Mouse (Mus musculus) liver, embryonic 11.5 days (tissue): ENCODE measurements at regions not wholly inside any gene's neighbourhood (a gene's known extent, or its start where the extent isn't known, plus 50 kb on each side); places are given as distances from the start of the nearest gene placed in this dataset.

Experiments
- ATAC-seq: fragments of 200-750 bp; cut with Nextera tagmentation; replicated peaks from 2 replicates; pipeline ENCODE4 v1.8.0; 2017; ENCODE audit warnings: moderate number of reproducible peaks, mild to moderate bottlenecking, moderate TSS enrichment, moderate library complexity; ENCODE audit not compliant: low FRiP score
- DNase-seq: peaks from one replicate; pipeline ENCODE4 v3.0.0-alpha.2; 2017; ENCODE audit warnings: low spot score
- H3K27ac ChIP-seq: fragments of 300-500 bp; sonication (generic); 2 replicates; pipeline ENCODE4 v1.5.1; 2014; ENCODE audit warnings: mild to moderate bottlenecking, low read depth, low read length, control low read depth
- H3K27me3 ChIP-seq: fragments of 300-500 bp; sonication (generic); replicated peaks from 2 replicates; pipeline ENCODE4 v1.6.1; 2014; ENCODE audit warnings: low read length, mixed read lengths; ENCODE audit not compliant: control insufficient read depth, insufficient read depth
- H3K36me3 ChIP-seq: fragments of 300-500 bp; sonication (generic); 2 replicates; pipeline ENCODE4 v1.6.1; 2014; ENCODE audit warnings: mild to moderate bottlenecking, low read length, moderate library complexity, mixed read lengths; ENCODE audit not compliant: control insufficient read depth, insufficient read depth
- H3K4me1 ChIP-seq: fragments of 300-500 bp; sonication (generic); replicated peaks from 2 replicates; pipeline ENCODE4 v1.6.1; 2014; ENCODE audit warnings: low read length, mixed read lengths; ENCODE audit not compliant: control insufficient read depth, insufficient read depth
- H3K4me2 ChIP-seq: fragments of 300-500 bp; sonication (generic); 2 replicates; pipeline ENCODE4 v1.6.1; 2014; ENCODE audit warnings: mild to moderate bottlenecking, control low read depth, moderate library complexity
- H3K4me3 ChIP-seq: fragments of 300-500 bp; sonication (generic); 2 replicates; pipeline ENCODE4 v1.5.1; 2014; ENCODE audit warnings: low read depth, low read length, control low read depth
- H3K9ac ChIP-seq: fragments of 300-500 bp; sonication (generic); 2 replicates; pipeline ENCODE4 v1.6.1; 2014; ENCODE audit warnings: low read depth, low read length, control low read depth
- H3K9me3 ChIP-seq: fragments of 300-500 bp; sonication (generic); 2 replicates; pipeline ENCODE4 v1.6.1; 2016; ENCODE audit warnings: low read length, inconsistent platforms, mixed read lengths; ENCODE audit not compliant: control insufficient read depth
- WGBS: fragments of 180-500 bp; shearing (Covaris S2); extraction: QIAGEN DNeasy Blood & Tissue Kit; methylation state at CpG from one replicate; pipeline ENCODE4 v1.1.7; 2014; 5-methylcytosine and 5-hydroxymethylcytosine counted together

GRCm38 (mm10) chr3:134014805-134015204 lies 221.5 kb upstream of the Cxxc4 start:
- Histone ChIP-seq H3K4me3 (no peak overlapping the region), H3K9ac (no peak overlapping the region), H3K9me3 (no peaks in the 10 kb centered on the region), H3K27me3 (no peaks in the 10 kb centered on the region), H3K4me1 (no peaks in the 10 kb centered on the region), H3K4me2 (no peak overlapping the region), H3K36me3 (no peaks in the 10 kb centered on the region), H3K27ac (no peak overlapping the region)
- no peak for ATAC-seq
- WGBS = 62% methylated on average over 2 of the region's 2 CpGs
- no peak for DNase-seq

GRCm38 (mm10) chr3:134015412-134015811 lies 220.9 kb upstream of the Cxxc4 start:
- no peak for ATAC-seq
- Histone ChIP-seq H3K4me1 (no peaks in the 10 kb centered on the region), H3K4me3 (no peak overlapping the region), H3K9me3 (no peaks in the 10 kb centered on the region), H3K27ac (no peak overlapping the region), H3K27me3 (no peaks in the 10 kb centered on the region), H3K36me3 (no peaks in the 10 kb centered on the region), H3K9ac (no peak overlapping the region), H3K4me2 (no peak overlapping the region)
- DNase-seq = no peak
- 83% methylated on average over 3 of the region's 3 CpGs for WGBS

GRCm38 (mm10) chr3:134033862-134034261 lies 202.4 kb upstream of the Cxxc4 start:
- Histone ChIP-seq H3K4me3 (no peak overlapping the region), H3K27me3 (no peaks in the 10 kb centered on the region), H3K4me1 (no peaks in the 10 kb centered on the region), H3K36me3 (no peaks in the 10 kb centered on the region), H3K9ac (no peak overlapping the region), H3K4me2 (no peak overlapping the region), H3K9me3 (no peaks in the 10 kb centered on the region), H3K27ac (no peak overlapping the region)
- 72% methylated on average over 5 of the region's 5 CpGs for WGBS
- DNase-seq (no peak), ATAC-seq (no peak)

- DNase-seq (no peak), ATAC-seq (no peak)
- Histone ChIP-seq H3K9me3 (no peaks in the 10 kb centered on the region), H3K4me3 (no peak overlapping the region), H3K27ac (no peak overlapping the region), H3K4me2 (no peak overlapping the region), H3K9ac (no peak overlapping the region), H3K27me3 (no peaks in the 10 kb centered on the region), H3K4me1 (no peaks in the 10 kb centered on the region), H3K36me3 (no peaks in the 10 kb centered on the region)
- WGBS = 81% methylated on average over 6 of the region's 6 CpGs
Observed at GRCm38 (mm10) chr3:134036310-134036934, 199.9 kb upstream of the Cxxc4 start.

- Histone ChIP-seq H3K9ac (no peak overlapping the region), H3K27me3 (no peaks in the 10 kb centered on the region), H3K4me2 (no peak overlapping the region), H3K9me3 (no peaks in the 10 kb centered on the region), H3K36me3 (no peaks in the 10 kb centered on the region), H3K4me3 (no peak overlapping the region), H3K4me1 (no peaks in the 10 kb centered on the region), H3K27ac (no peak overlapping the region)
- ATAC-seq = no peak
- no peak for DNase-seq
Observed at GRCm38 (mm10) chr3:134050649-134051048, 185.6 kb upstream of the Cxxc4 start.

- DNase-seq = no peak
- Histone ChIP-seq H3K4me2 (no peak overlapping the region), H3K4me3 (no peak overlapping the region), H3K9me3 (no peaks in the 10 kb centered on the region), H3K36me3 (no peaks in the 10 kb centered on the region), H3K27ac (no peak overlapping the region), H3K9ac (no peak overlapping the region), H3K4me1 (no peaks in the 10 kb centered on the region), H3K27me3 (no peaks in the 10 kb centered on the region)
- WGBS = 74% methylated on average over 1 of the region's 1 CpGs
- ATAC-seq = no peak
Observed at GRCm38 (mm10) chr3:134082461-134082860, 153.8 kb upstream of the Cxxc4 start.

- Histone ChIP-seq H3K4me2 (no peak overlapping the region), H3K36me3 (no peaks in the 10 kb centered on the region), H3K9ac (no peak overlapping the region), H3K9me3 (no peaks in the 10 kb centered on the region), H3K27ac (no peak overlapping the region), H3K4me3 (no peak overlapping the region), H3K27me3 (no peaks in the 10 kb centered on the region), H3K4me1 (no peaks in the 10 kb centered on the region)
- no peak for DNase-seq
- no peak for ATAC-seq
- 64% methylated on average over 3 of the region's 3 CpGs for WGBS
Observed at GRCm38 (mm10) chr3:134099471-134100125, 136.7 kb upstream of the Cxxc4 start.

- H3K36me3 ChIP-seq = no peaks in the 10 kb centered on the region
- H3K9ac ChIP-seq = no peak overlapping the region
- H3K27ac ChIP-seq = no peak overlapping the region
- WGBS = 68% methylated on average over 3 of the region's 3 CpGs
- H3K9me3 ChIP-seq = no peaks in the 10 kb centered on the region
- H3K27me3 ChIP-seq = no peaks in the 10 kb centered on the region
- no peak overlapping the region for H3K4me2 ChIP-seq
- no peak overlapping the region for H3K4me3 ChIP-seq
- no peaks in the 10 kb centered on the region for H3K4me1 ChIP-seq
- DNase-seq = no peak
- ATAC-seq = no peak
Observed at GRCm38 (mm10) chr3:134102151-134102738, 134.0 kb upstream of the Cxxc4 start.

- Histone ChIP-seq H3K4me1 (no peaks in the 10 kb centered on the region), H3K36me3 (no peaks in the 10 kb centered on the region), H3K4me3 (no peak overlapping the region), H3K4me2 (no peak overlapping the region), H3K27me3 (no peaks in the 10 kb centered on the region), H3K27ac (no peak overlapping the region), H3K9ac (no peak overlapping the region), H3K9me3 (no peaks in the 10 kb centered on the region)
- ATAC-seq = no peak
- DNase-seq = no peak
- WGBS = 75% methylated on average over 1 of the region's 1 CpGs
Observed at GRCm38 (mm10) chr3:134104625-134105024, 131.7 kb upstream of the Cxxc4 start.
